ENCODE assay signal across 12 mouse cellular contexts in the genomic region with DNA sequence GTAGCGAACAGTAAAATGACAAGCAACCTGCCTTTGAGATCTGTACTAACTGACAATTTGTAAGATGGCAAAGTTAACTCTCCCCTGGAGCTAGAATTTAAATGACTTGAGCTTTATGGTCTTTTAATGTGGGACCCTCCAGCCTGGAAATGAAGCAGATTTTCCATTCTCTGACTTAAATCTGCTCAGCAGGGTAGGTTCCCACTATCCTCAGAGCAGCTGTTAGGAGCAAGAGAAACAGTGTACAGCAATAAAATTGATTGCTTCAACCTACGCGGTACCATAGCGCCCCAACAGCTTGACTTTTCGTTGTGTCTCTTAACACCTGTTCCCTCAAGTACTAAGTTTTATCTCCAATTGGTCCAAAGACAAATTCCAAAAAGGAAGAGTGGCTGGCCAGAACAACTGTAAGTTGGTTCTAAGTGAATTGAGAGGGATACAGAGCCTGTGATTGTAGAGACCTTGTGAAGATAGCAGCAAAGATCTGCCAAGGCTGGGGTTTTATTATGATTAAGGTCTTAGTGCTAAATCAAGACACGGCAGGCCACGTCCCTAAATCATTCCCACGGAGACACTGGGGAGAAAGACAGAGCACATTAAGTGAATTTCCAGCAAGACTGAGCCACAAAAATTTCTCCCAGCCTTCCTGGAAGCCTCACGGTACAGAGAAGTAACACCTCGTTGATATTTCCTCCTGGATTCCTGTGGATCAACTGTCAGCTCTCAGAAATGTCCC.
DNase-seq lines count a peak whose midpoint lies in the region; ATAC-seq and TF ChIP-seq lines count a peak whose summit lies in the region.
"Had no signal": no experiment of that assay in that cellular context is flagged by ENCODE, and none has a peak within 500 bp of the region (broad histone marks: within the 10 kb centered on the region; RNA-seq: fewer than 3 reads in every experiment).

No protein-coding gene starts in this region.

- peak; percentile 19 for DNase-seq in adrenal gland, adult 2 months
- DNase-seq in adrenal gland, adult 18-20 months (ENCODE audit: low spot score in 2 of 2), result no peak
- no peak for DNase-seq in hindbrain, embryonic 11.5 days (ENCODE audit: low spot score)
- no peak for DNase-seq in hindbrain, embryonic 10.5 days (ENCODE audit: low spot score)
- DNase-seq in brain, embryonic 14.5 days (ENCODE audit: low read depth), result peak; percentile 75
- no peak for DNase-seq in testis, postnatal 10 days (ENCODE audit: low spot score)
- no peak for DNase-seq in gastrocnemius, postnatal 25 days
- DNase-seq: heart, adult 18-20 months; lung, adult 2 months had no signal

- no peak for TF ChIP-seq POLR2A in brain, embryonic 14.5 days (IDR thresholded peaks at IDR 0.05; ENCODE audit: borderline replicate concordance, extremely low read depth, insufficient read depth, insufficient read length, poor library complexity, severe bottlenecking)

- no peaks in the 10 kb centered on the region for H3K4me1 ChIP-seq in hindbrain, embryonic 11.5 days (replicated peaks; ENCODE audit: control insufficient read depth, insufficient read depth, low read length)
- H3K4me1 ChIP-seq in hindbrain, embryonic 10.5 days (replicated peaks), result 0 out of 2 replicates have a peak, but pooled peaks cover 4% of the 10 kb centered on the region
- H3K4me1 ChIP-seq in limb, embryonic 12.5 days (replicated peaks), result peaks cover 10% of the 10 kb centered on the region
- H3K4me1 ChIP-seq: kidney, embryonic 15.5 days; megakaryocyte, embryonic 14.5 days had no signal

- H3K4me3 ChIP-seq in hindbrain, embryonic 11.5 days (ENCODE audit: low read depth, low read length), result no peak overlapping the region
- H3K4me3 ChIP-seq in hindbrain, embryonic 10.5 days, result no peak overlapping the region
- no peak overlapping the region for H3K4me3 ChIP-seq in limb, embryonic 12.5 days (replicated peaks)
- H3K4me3 ChIP-seq: kidney, embryonic 15.5 days; megakaryocyte, embryonic 14.5 days had no signal

- H3K27me3 ChIP-seq in hindbrain, embryonic 11.5 days (ENCODE audit: control insufficient read depth, insufficient read depth, low read length), result no peaks in the 10 kb centered on the region
- peaks cover 11% of the 10 kb centered on the region for H3K27me3 ChIP-seq in hindbrain, embryonic 10.5 days (ENCODE audit: insufficient read depth, poor library complexity, severe bottlenecking)
- H3K27me3 ChIP-seq in limb, embryonic 12.5 days, result no peaks in the 10 kb centered on the region
- H3K27me3 ChIP-seq: kidney, embryonic 15.5 days; megakaryocyte, embryonic 14.5 days had no signal

- H3K9me3 ChIP-seq in hindbrain, embryonic 11.5 days (ENCODE audit: control insufficient read depth, low read length), result no peaks in the 10 kb centered on the region
- H3K9me3 ChIP-seq in hindbrain, embryonic 10.5 days, result no peaks in the 10 kb centered on the region
- H3K9me3 ChIP-seq in limb, embryonic 12.5 days, result no peaks in the 10 kb centered on the region
- H3K9me3 ChIP-seq: kidney, embryonic 15.5 days had no signal

- 75% methylated on average over 10 of the region's 10 CpGs for WGBS in hindbrain, embryonic 11.5 days
- WGBS in hindbrain, embryonic 10.5 days, result 83% methylated on average over 10 of the region's 10 CpGs
- 26% methylated on average over 10 of the region's 10 CpGs for WGBS in limb, embryonic 12.5 days

- peak; percentile 58; the same call in 1 of the 2 replicates for ATAC-seq in hindbrain, embryonic 11.5 days (ENCODE audit: low FRiP score)
- ATAC-seq in limb, embryonic 12.5 days (ENCODE audit: insufficient number of reproducible peaks, insufficient read depth, low FRiP score, low TSS enrichment, low read depth), result peak; percentile 87; the same call in 1 of the 2 replicates

- no peak overlapping the region for H3K4me2 ChIP-seq in hindbrain, embryonic 11.5 days (replicated peaks; ENCODE audit: low read depth, low read length)
- H3K4me2 ChIP-seq in limb, embryonic 12.5 days, result no peak overlapping the region
- H3K4me2 ChIP-seq: kidney, embryonic 15.5 days had no signal

- no peak for TF ChIP-seq CTCF in brain, embryonic 14.5 days (IDR thresholded peaks at IDR 0.05; ENCODE audit: borderline replicate concordance, extremely low read depth, insufficient read depth, insufficient read length)

- no peaks in the 10 kb centered on the region for H3K36me3 ChIP-seq in hindbrain, embryonic 11.5 days (ENCODE audit: control insufficient read depth, insufficient read depth, low read length)
- H3K36me3 ChIP-seq in hindbrain, embryonic 10.5 days, result no peaks in the 10 kb centered on the region
- H3K36me3 ChIP-seq in limb, embryonic 12.5 days, result no peaks in the 10 kb centered on the region
- H3K36me3 ChIP-seq: kidney, embryonic 15.5 days had no signal

- no peak overlapping the region for H3K9ac ChIP-seq in hindbrain, embryonic 11.5 days (ENCODE audit: low read depth, low read length)
- no peak overlapping the region for H3K9ac ChIP-seq in limb, embryonic 12.5 days (replicated peaks)
- H3K9ac ChIP-seq: kidney, embryonic 15.5 days had no signal

- no peak overlapping the region for H3K27ac ChIP-seq in hindbrain, embryonic 11.5 days (ENCODE audit: low read depth, low read length)
- no peak overlapping the region for H3K27ac ChIP-seq in hindbrain, embryonic 10.5 days
- H3K27ac ChIP-seq in limb, embryonic 12.5 days, result peak overlapping the region; percentile 59; the same call in 1 of the 2 replicates
- H3K27ac ChIP-seq: kidney, embryonic 15.5 days had no signal

Comparison
In these comparisons a context has a peak if more than half of its experiments do, and no peak if none do; other contexts are left out.
1. DNase-seq: peak in adrenal gland, adult 2 months (single experiment) and brain, embryonic 14.5 days (single experiment); none in adrenal gland, adult 18-20 months (0 of 2), hindbrain, embryonic 11.5 days (single experiment), hindbrain, embryonic 10.5 days (single experiment), testis, postnatal 10 days (single experiment) and gastrocnemius, postnatal 25 days (single experiment).